Mouse (Mus musculus) forebrain, embryonic 16.5 days (tissue): ENCODE measurements around the gene Otx2. TPM values are rescaled to one million over a fixed set of nuclear protein-coding genes. Genes with fewer than 3 reads are reported as not detected.

Experiments used
- ATAC-seq: fragments of 200-750 bp; cut with Nextera tagmentation; 2 replicates; pipeline ENCODE4 v1.8.0; 2017; ENCODE audit warnings: mild to moderate bottlenecking, moderate library complexity
- H3K27ac ChIP-seq: fragments of 300-500 bp; sonication (generic); 2 replicates; pipeline ENCODE4 v1.5.1; 2014; ENCODE audit warnings: low read length, control low read depth
- H3K27me3 ChIP-seq: fragments of 300-500 bp; sonication (generic); replicated peaks from 2 replicates; pipeline ENCODE4 v1.6.1; 2014; ENCODE audit warnings: low read length; ENCODE audit not compliant: control insufficient read depth, insufficient read depth
- H3K36me3 ChIP-seq: fragments of 300-500 bp; sonication (generic); 2 replicates; pipeline ENCODE4 v1.6.1; 2014; ENCODE audit not compliant: control insufficient read depth, insufficient read depth
- H3K4me1 ChIP-seq: fragments of 300-500 bp; sonication (generic); replicated peaks from 2 replicates; pipeline ENCODE4 v1.6.1; 2014; ENCODE audit warnings: low read length; ENCODE audit not compliant: control insufficient read depth, insufficient read depth
- H3K4me2 ChIP-seq: fragments of 300-500 bp; sonication (generic); 2 replicates; pipeline ENCODE4 v1.6.1; 2014; ENCODE audit warnings: mild to moderate bottlenecking, low read length, control low read depth
- H3K4me3 ChIP-seq: fragments of 300-500 bp; sonication (generic); replicated peaks from 2 replicates; pipeline ENCODE4 v1.5.1; 2014; ENCODE audit warnings: mild to moderate bottlenecking, low read length, control low read depth
- H3K9ac ChIP-seq: fragments of 300-500 bp; sonication (generic); replicated peaks from 2 replicates; pipeline ENCODE4 v1.6.1; 2014; ENCODE audit warnings: low read depth, low read length, control low read depth
- H3K9me3 ChIP-seq: fragments of 300-500 bp; sonication (generic); 2 replicates; pipeline ENCODE4 v1.6.1; 2016; ENCODE audit warnings: low read length; ENCODE audit not compliant: control insufficient read depth
- WGBS: fragments of 180-500 bp; shearing (Covaris S2); extraction: QIAGEN DNeasy Blood & Tissue Kit; methylation state at CpG from one replicate; pipeline ENCODE4 v1.1.7; 2014; 5-methylcytosine and 5-hydroxymethylcytosine counted together
- polyA plus RNA-seq: library from polyadenylated mRNA; unstranded; fragments of >200 nt; fragmentation: Nextera tagmentation; extraction: Ambion mirVana; gene quantifications from 2 replicates; pipeline ENCODE4 v1.2.1, GENCODE M21; 2015

Gene Otx2
- polyA plus RNA-seq, 1 experiment from 2014 or later = 9.3 TPM

- peak overlapping the region; percentile 34 for H3K4me3 ChIP-seq
- H3K27me3 ChIP-seq = peaks cover 46% of the 10 kb centered on the region
- under 1% methylated on average over 50 of the region's 50 CpGs for WGBS
- ATAC-seq = no peak
- no peaks in the 10 kb centered on the region for H3K36me3 ChIP-seq
- H3K9me3 ChIP-seq = no peaks in the 10 kb centered on the region
- peak overlapping the region; percentile 36 for H3K4me2 ChIP-seq
- peak overlapping the region; percentile 24; the same call in 1 of the 2 replicates for H3K9ac ChIP-seq
- peaks cover 21% of the 10 kb centered on the region for H3K4me1 ChIP-seq
- no peak overlapping the region for H3K27ac ChIP-seq
Measured at GRCm38 (mm10) chr14:48664841-48665815, 8.5 kb downstream of the Otx2 start.

- peaks cover 48% of the 10 kb centered on the region for H3K27me3 ChIP-seq
- H3K27ac ChIP-seq = no peak overlapping the region
- peak overlapping the region; percentile 34 for H3K4me3 ChIP-seq
- H3K9me3 ChIP-seq = no peaks in the 10 kb centered on the region
- peak overlapping the region; percentile 35 for H3K4me2 ChIP-seq
- H3K9ac ChIP-seq = no peak overlapping the region
- H3K4me1 ChIP-seq = peaks cover 21% of the 10 kb centered on the region
- no peaks in the 10 kb centered on the region for H3K36me3 ChIP-seq
- WGBS = 3% methylated on average over 14 of the region's 14 CpGs
- ATAC-seq = no peak
Measured at GRCm38 (mm10) chr14:48664001-48664810, 9.4 kb downstream of the Otx2 start.

- no peaks in the 10 kb centered on the region for H3K36me3 ChIP-seq
- peak overlapping the region; percentile 8; the same call in 1 of the 2 replicates for H3K4me3 ChIP-seq
- H3K27ac ChIP-seq = no peak overlapping the region
- WGBS = 2% methylated on average over 4 of the region's 4 CpGs
- H3K27me3 ChIP-seq = peaks cover 50% of the 10 kb centered on the region
- no peak overlapping the region for H3K9ac ChIP-seq
- no peaks in the 10 kb centered on the region for H3K9me3 ChIP-seq
- no peak for ATAC-seq
- peaks cover 18% of the 10 kb centered on the region for H3K4me1 ChIP-seq
- peak overlapping the region; percentile 25; the same call in 1 of the 2 replicates for H3K4me2 ChIP-seq
Measured at GRCm38 (mm10) chr14:48663531-48663930, 10.1 kb downstream of the Otx2 start.

GRCm38 (mm10) chr14:48662568-48663236 lies 10.9 kb downstream of the Otx2 start:
- no peak for ATAC-seq
- Histone ChIP-seq H3K27me3 (peaks cover 58% of the 10 kb centered on the region), H3K4me2 (peak overlapping the region; percentile 10; the same call in 1 of the 2 replicates), H3K36me3 (no peaks in the 10 kb centered on the region), H3K27ac (no peak overlapping the region), H3K4me3 (peak overlapping the region; percentile 13), H3K4me1 (peaks cover 18% of the 10 kb centered on the region), H3K9ac (no peak overlapping the region), H3K9me3 (no peaks in the 10 kb centered on the region)
- WGBS = under 1% methylated on average over 16 of the region's 16 CpGs

GRCm38 (mm10) chr14:48661646-48662567 lies 11.7 kb downstream of the Otx2 start:
- peak overlapping the region; percentile 13 for H3K4me3 ChIP-seq
- 0 out of 2 replicates have a peak, but pooled peaks have one; percentile 44 for ATAC-seq
- H3K27me3 ChIP-seq = peaks cover 58% of the 10 kb centered on the region
- H3K9me3 ChIP-seq = no peaks in the 10 kb centered on the region
- H3K36me3 ChIP-seq = no peaks in the 10 kb centered on the region
- peak overlapping the region; percentile 10; the same call in 1 of the 2 replicates for H3K4me2 ChIP-seq
- no peak overlapping the region for H3K27ac ChIP-seq
- WGBS = 6% methylated on average over 38 of the region's 38 CpGs
- H3K9ac ChIP-seq = no peak overlapping the region
- peaks cover 18% of the 10 kb centered on the region for H3K4me1 ChIP-seq

GRCm38 (mm10) chr14:48661151-48661550 lies 12.5 kb downstream of the Otx2 start:
- no peak overlapping the region for H3K27ac ChIP-seq
- ATAC-seq = no peak
- WGBS = 27% methylated on average over 8 of the region's 8 CpGs
- H3K4me3 ChIP-seq = no peak overlapping the region
- no peak overlapping the region for H3K4me2 ChIP-seq
- no peak overlapping the region for H3K9ac ChIP-seq
- H3K9me3 ChIP-seq = no peaks in the 10 kb centered on the region
- no peaks in the 10 kb centered on the region for H3K36me3 ChIP-seq
- peaks cover 63% of the 10 kb centered on the region for H3K27me3 ChIP-seq
- peaks cover 12% of the 10 kb centered on the region for H3K4me1 ChIP-seq

GRCm38 (mm10) chr14:48660593-48660992 lies 13.0 kb downstream of the Otx2 start:
- no peak overlapping the region for H3K27ac ChIP-seq
- H3K36me3 ChIP-seq = no peaks in the 10 kb centered on the region
- no peak overlapping the region for H3K9ac ChIP-seq
- ATAC-seq = no peak
- H3K4me2 ChIP-seq = no peak overlapping the region
- no peaks in the 10 kb centered on the region for H3K9me3 ChIP-seq
- H3K4me1 ChIP-seq = peaks cover 6% of the 10 kb centered on the region; the same call in 1 of the 2 replicates
- H3K4me3 ChIP-seq = no peak overlapping the region
- peaks cover 64% of the 10 kb centered on the region for H3K27me3 ChIP-seq
- WGBS = 66% methylated on average over 4 of the region's 4 CpGs

- Histone ChIP-seq H3K9me3 (no peaks in the 10 kb centered on the region), H3K4me1 (peaks cover under 1% of the 10 kb centered on the region; the same call in 1 of the 2 replicates), H3K27me3 (peaks cover 71% of the 10 kb centered on the region), H3K9ac (no peak overlapping the region), H3K36me3 (no peaks in the 10 kb centered on the region), H3K4me2 (no peak overlapping the region), H3K27ac (no peak overlapping the region), H3K4me3 (no peak overlapping the region)
- no peak for ATAC-seq
- WGBS = 66% methylated on average over 4 of the region's 4 CpGs
Measured at GRCm38 (mm10) chr14:48659661-48660060, 14.0 kb downstream of the Otx2 start.
